Mouse (Mus musculus) stomach, postnatal 0 days (tissue): ENCODE data around the gene Zfp672.

Experiments
- CTCF ChIP-seq: IDR thresholded peaks from 2 replicates; pipeline ENCODE4 v1.5.1; 2016; ENCODE audit warnings: antibody characterized with exemption, low read depth, mild to moderate bottlenecking, moderate library complexity
- EP300 ChIP-seq: optimal IDR thresholded peaks from 2 replicates; pipeline ENCODE3; 2016; ENCODE audit warnings: antibody characterized with exemption

DNA sequence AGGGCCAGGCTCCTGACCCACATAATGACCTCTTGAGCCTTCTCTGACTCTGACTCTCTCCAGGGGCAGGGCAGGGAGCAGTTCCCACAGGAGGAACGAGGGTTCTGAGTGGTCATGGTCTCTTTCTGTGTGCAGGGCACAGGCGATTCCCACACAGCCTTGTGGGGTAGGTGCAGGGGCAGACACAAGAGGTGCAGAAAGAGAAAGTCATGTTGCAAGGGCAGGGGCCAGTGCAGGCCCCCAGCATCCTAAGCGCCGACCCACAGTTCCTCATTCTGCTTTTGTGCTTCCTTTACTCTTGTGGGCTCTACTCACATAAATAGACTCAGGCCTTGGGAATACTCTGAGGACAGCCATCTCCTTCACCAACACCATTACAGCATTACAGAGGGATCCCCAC lies 54.4 kb downstream of the Zfp672 start:
- TF ChIP-seq CTCF (no peak), EP300 (no peak)
